Mouse (Mus musculus) urinary bladder, postnatal 10 days (tissue): ENCODE data around the gene Zfand3.
A peak's percentile ranks its signal among the peaks of the same experiment; 100 is the strongest.

Source experiments
- DNase-seq: peaks from one replicate; pipeline ENCODE4 v3.0.0; 2022; ENCODE audit warnings: low spot score

Zfand3 gene

DNA sequence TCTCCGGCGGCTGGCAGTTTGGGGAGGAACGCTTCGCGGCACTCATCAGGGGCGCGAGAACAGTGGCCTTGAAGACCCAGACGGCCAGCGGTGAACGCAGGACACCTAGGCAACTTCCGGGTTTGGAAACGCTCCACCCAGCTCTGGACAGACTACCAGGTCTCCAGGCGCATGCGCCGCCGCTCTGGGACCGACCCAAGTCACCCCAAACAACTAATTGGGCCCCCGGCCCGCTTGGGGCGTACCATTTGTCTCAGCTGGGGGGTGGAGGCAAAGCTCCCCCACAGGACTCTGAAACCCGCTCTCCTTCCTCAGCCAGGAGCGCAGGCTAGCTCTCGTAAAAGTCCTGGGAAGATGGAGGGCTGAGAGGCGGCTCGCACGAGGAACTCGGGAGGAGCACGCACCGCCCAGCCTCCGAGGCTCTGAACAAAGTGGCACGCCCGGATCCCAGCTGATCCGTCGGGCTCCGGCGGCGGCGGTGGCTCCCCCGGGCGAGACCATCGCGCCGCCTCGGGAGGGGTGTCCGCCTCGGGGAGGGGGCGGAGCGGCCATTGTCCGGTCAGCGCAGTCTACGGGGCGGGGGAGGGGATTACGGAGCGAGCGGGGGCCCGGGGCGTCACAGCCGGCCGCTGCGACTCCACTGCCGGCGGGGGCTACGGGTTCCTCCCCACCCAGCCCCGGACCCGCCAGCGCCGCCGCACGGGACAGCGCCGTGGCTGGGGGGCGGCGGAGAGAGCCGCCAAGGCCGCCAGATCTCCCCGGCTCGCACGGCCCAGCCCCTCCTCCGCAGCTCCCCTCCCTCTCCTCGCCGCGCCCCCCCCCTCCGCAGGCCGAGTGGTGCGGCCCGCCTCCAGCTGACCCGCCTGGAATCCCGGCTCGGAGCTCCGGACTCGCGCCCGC lies at the start of gene Zfand3:
TSS of gene Zfand3 (plus strand) at position 531 of the 900 bp plus-strand sequence.
- peak; percentile 84 for DNase-seq

DNA sequence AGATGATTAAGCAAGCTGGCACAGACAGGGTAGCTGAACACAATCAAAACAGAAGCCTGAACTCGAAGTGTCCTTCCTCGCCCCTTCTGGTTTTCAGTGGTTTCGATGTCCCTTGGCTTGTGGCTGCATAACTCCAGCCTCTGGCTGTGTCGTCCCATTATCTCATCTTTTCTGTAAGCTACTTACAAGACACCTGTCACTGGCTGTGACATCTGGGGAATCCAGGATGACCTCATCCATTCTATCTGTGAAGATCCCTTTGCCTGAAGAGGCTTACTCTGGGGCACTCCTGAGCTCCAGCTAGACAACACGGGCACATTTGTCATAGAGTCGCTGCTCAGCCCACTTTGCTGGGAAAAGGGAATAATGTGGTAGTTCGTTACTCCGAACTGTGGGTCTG lies 48.7 kb upstream of the Zfand3 start:
- DNase-seq = no peak

DNA sequence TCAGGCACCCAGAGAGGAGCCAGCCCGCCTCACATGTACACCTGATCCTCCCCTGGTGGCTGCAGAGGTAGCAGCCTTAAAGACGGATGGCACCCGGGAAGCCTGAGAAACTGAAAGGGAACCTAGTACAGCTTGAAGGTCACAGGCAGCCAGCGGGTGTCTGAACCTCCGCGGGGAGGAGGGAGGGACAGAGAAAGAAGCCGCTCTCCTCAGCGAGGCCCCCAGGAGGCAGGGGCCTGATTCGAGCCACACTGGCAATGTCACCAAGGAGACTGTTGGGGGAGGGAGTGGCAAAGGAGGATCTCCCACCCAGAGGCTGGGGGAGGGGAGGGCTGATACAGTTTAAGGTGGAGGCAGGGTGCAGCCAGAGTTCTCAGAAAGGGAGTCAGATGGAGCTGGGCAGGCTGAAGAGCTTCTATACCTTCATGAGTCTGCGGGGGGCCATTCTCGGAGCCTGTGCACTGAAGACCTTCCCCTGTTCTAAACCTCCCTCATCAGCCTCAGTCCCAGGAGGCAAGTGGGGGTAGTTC lies 40.7 kb upstream of the Zfand3 start:
- no peak for DNase-seq

DNA sequence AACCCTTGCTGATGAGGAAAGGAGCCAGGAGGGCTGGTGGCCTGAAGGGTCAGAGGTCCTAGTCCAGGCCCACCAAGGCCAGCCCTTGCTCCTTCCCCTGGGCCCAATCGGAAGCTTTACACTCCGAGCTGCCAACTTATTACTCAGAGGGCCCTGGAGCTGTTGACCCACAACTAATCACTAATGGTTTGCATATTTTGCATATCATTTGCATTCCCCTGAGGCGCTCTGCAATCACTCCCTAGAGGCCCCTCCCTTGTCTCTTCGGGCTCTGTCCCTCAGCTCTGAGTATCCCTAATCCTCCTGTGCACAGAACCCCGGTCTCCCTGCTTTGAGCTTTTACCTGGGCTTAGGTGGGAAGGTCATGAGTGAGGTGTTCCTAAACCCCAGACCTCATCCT lies 39.0 kb upstream of the Zfand3 start:
- DNase-seq = no peak

DNA sequence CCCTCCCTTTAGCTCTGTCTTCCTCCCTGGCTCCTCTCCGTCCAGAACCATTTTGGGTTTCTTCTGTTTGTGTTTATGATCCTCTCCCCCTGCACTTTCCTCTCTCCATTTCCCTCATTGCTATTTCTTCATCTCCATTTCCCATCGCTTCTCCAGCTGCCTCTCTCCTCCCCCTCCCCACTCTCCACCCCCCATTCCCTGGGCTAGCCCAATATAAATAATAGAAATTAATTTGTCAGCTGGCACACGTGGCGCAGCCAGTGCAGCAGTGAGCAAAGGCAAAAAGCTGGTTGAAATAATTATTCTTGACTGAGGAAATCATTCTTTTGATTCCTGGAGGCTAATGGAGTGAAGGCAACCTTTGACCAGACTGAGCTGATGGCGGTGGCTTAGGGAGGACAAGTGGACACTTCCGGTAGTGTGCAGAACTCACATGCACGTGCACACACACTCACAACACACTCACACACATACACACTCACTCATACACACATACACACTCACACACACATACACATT lies 34.4 kb upstream of the Zfand3 start, which contains the start of gene Mdga1:
TSS of gene Mdga1 (minus strand) at position 51 of the 519 bp plus-strand sequence.
- no peak for DNase-seq

DNA sequence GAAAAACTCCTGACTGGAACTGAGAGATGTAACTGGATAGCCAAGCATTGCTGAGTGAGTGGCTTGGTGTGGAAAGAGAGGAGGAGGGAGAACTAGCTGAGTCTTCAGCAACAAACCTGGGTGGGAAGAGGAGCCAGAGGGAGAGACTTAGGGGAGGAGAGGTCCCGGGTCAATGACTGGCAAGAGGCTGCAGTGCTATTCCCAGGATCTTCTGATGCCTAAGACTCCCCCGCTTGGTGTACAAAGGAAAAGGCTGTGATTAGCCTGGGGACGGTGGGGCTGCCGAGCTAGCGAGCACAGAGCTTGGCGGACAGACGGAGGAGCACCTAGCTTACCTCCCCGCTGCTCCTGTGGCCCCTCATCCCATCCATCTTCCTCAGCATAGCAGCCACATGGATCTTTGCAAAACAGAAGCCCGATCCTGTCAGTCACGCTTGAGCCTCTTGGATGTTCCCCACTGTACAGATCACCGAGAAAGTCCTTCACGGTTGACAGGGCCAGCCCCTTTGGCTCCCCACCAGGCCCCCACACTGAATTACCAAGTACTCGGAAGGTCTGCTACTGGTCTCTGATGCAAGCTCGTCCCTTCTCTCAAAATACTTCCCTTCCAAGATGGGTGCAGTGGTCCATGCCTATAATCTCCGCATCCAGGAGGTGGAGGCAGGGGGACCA lies 32.6 kb upstream of the Zfand3 start:
- DNase-seq = no peak

DNA sequence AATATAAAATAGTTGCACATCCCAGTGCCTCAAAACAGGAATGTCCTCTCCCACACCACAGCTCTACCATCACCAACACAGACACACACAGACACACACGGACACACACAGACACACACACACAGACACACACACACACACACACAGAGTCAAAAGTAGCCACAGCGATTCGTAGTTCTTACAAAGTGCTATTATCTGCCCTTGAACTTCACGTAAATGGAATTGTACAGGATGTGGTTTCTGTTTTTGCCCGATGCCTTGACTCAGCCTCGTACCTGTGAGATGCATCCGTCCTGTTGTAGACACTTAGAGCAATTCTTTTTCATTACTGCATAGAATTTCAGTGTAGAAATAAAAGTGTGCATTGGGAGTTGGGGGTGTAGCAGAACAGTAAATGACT lies 31.3 kb upstream of the Zfand3 start:
- no peak for DNase-seq

DNA sequence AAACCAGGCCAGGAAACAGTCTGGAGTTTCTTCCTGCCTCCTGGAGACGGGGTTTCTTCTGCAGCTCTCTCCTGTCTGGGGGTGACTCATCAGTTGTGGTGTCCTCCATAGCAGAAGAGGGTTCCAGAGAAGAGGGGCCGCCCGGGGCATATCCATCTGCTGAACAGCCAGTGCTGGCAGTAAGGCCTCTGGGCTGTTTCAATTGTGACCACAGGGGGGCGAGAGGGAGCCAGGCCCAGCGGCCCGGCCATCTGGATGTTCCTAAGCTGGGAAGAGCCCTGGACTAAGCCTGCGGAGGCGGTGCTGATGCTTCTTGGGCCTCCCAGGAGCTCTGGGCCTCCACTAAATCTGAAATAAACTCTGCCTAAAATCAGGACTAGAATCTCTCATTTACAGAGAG lies 28.8 kb upstream of the Zfand3 start:
- peak; percentile 64 for DNase-seq

DNA sequence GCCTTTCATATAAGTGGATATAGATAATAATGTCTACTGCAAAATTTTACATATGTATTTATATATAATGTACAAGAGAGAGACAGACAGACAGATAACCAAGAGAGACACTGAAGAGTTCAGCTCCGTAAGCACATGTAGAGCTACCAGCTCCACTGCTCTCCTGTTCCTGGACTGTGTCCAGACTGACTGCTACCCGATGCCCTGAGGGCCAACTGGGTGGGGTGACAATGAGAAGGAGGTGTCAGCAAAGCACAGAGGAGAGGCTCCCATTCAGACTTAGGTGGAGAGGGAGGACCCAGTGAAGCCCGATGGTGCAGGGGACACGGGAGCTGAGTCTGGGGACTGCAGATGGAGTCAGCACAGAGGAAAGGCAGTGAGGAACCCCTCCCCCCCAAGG lies 25.5 kb upstream of the Zfand3 start:
- DNase-seq = no peak

DNA sequence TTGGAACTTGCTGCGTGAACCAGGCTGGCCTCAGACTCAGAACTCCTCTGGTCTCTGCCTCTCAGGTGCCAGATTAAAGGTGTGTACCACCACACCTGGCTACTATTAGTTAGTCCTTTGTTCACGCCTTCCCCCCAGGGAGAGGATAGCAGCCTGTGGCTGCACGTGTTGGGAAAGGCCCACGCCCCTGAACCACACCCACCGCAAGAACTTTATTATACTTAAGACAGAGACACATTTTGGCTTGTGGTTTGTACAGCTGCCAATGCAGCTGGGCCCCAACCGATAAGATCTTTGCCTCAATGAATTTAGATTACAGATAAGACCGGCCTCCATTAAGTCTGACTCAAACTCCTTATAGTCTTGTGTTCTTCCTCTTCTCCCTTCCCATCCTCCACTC lies 24.7 kb upstream of the Zfand3 start:
- no peak for DNase-seq

DNA sequence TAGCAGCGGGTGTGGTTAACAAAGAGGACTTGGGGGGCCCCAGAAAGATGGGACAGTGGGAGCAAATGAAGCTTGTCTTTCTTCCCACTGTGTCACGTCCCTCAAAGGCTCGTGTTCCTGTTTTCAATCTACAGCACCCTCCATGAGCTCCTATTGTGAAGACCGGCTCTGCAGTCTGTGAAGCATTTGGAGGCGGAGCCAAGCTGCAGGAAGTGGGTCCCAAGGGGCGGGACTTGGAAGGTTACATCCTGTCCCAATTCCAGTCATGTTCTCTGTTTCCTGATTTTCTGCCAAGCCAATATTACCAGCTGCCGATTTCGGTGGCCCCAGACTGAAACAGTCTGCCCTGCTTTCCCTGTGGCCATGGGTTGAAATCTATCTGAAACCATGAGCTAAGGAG lies 23.0 kb upstream of the Zfand3 start:
- DNase-seq = no peak

DNA sequence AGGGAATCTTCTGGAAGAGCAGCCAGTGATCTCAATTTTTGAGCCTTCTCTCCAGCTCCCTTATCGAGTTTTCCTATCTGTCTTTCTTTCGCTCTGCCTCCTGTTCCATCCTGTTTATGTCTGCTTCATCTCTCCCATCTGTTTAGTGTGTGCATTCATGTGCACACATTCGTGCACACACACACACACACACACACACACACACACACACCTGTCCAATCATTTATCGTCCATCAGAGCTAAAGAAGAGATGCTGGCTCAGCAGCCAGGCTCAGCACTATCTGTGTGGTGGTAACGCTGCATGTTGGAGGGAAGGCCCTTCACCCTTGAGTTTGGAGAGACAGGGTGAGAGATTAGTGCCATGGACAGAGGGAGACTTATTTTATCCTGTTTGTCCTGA lies 21.3 kb upstream of the Zfand3 start:
- no peak for DNase-seq

DNA sequence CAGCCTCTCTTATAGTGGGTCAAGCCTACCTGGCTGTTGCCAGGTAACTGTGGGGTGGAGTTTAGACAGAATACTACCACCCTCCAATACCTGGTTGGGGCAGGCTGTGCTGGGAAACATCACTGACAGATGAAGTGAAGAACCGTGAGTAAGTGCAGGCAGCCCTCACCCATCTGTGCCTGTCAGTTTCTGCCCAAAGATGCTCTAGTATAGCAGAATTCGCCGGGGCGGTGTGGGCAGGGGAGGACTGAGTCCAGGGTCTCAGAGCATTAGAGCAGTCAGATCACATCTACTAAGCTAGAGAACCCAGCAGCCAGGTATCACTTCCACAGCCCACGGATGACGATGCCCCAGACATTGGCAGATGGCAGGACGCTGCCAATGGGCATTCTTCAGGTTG lies 19.6 kb upstream of the Zfand3 start:
- no peak for DNase-seq

DNA sequence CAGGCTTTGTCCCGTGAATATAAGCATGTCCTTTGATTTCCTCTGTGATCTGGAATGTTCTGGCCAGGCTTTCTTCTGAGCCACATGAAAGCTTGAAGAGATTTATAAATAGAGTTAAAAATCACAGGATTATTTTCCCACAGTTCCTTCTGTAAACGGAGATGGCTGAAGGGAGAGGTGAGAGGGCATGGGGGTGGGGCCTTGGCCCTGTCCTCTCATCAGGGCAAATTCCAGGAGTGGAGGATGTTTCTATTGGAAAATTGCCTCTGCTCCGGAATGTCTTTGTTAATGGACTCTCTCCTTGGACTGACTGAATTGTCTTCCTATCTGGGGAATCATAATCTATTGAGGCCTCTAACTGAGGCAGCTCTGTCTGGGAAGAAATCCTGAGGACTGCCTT lies 19.0 kb upstream of the Zfand3 start:
- DNase-seq = no peak

DNA sequence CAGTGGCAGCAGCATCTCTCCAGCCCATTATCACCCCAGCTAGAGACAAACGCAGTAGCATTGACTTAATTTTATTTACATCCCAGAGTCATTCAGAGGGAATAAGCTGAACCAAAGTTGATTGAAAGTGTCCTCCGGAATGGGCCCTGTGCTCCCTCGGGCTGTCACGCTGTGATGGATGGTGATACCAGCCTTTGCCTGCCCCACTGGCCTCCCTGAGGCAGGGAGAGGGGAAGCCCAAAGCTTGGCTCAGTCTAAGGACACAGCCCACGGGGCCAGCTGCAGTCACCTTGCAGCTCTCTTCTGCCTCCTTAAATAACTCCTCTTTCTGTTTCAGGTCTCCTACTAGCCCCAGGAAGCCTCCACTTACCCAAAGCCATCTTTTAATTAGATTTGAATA lies 16.4 kb upstream of the Zfand3 start:
- DNase-seq = no peak

DNA sequence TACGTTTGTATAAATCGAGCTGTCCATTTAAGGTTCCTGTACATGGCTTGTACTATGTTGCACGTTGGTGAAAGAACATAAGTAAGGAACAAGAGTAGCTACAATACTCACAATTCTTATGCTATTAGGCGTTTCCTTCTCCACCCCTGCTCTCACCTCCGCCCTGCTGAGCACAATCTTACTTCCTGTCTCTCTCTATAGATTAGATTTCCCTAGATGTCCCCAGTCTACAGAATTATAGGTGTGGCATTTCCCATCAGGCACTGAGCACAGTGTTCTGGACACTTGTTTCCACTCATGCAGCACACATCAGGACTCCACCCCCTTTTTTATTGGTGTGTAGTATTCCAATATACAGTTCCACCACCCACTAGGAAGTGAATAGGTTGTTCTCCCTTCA lies 14.9 kb upstream of the Zfand3 start:
- DNase-seq = no peak

DNA sequence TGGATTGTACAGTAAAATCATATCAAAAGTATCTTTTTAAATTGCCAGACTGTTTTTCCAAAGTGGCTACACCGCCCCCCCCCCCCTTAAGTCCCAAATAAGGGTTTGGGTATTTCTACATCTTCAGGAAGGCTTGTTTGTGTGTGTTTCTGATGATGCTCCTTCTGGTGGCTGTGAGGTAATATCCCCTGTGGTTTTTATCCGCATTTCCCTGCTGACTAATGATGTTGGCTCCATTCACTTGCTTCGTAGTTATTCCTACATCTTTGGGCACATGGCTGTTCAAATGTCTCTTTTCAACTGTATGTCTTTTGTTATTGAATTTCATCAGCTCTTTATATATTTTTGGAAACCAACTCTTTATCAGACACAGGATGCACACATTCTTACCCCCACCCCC lies 14.4 kb upstream of the Zfand3 start:
- DNase-seq = no peak

DNA sequence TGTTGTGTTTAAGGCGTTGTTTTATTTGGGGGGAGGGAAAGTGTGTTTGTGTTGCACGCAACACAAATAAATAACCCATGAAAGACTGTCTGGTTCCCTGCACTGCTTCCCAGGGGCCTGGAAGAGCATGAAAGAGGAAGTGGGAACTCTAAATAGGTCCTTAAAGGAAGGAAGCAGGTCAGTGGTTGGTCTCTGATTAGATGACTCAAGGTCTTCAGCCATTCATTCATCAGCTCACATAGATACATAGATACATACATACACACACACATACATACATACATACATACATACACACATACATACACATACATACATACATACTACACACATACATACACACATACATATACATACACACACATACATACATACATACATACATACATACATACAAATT lies 13.7 kb upstream of the Zfand3 start:
- DNase-seq = no peak

DNA sequence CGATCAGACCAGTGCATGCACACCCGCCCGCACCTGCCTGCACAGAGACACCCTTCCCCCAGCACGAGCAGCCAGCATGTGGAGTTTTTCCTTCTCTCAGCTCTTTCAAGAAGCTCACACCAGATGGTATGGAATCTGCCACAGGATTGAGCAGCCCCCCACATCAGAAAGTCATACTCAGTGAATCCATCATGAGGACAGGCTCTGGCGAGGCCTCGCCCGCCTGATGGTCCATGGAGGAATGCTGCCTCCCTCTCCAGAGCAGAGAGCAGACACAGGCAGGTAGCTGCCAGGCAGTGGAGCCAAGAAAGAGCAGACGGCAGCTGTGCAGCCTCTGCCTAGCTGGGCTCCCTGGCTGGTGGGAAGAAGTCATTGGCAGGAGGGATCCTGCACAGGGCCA lies 11.0 kb upstream of the Zfand3 start:
- no peak for DNase-seq

DNA sequence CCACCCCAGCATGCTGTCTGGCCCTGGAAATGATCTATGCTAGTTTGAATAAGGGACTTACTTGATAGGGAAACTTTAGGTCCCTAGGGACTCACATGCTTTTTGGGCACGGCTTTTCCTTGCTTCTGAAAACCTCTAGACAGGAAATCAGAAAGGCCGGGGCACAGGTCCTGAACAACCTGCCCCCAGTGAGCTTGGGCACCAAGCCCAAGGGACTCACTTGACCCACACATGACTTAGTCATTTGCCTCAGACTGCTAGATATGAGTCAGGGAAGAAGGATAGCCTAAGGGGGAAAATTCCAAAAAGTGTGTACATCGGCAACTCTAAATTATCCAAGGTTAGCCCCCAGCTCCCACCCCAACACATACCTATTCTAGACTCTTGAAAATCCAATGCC lies 10.5 kb upstream of the Zfand3 start:
- no peak for DNase-seq

DNA sequence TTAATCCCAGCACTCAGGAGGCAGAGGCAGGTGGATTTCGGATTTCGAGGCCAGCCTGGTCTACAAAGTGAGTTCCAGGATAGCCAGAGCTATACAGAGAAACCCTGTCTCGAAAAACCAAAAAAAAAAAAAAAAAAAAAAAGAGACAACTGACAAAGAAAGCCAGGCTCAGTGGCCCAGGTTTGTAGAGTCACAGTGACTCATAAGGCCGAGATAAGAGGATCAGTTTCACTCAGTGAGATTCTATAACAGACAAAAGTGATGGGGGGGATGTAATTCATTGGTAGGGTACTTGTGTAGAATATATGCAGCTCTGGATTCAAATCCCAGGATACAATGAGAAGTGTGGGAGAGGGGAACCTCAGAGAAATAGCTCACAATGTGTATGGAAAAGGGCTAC lies 10.1 kb upstream of the Zfand3 start:
- no peak for DNase-seq

DNA sequence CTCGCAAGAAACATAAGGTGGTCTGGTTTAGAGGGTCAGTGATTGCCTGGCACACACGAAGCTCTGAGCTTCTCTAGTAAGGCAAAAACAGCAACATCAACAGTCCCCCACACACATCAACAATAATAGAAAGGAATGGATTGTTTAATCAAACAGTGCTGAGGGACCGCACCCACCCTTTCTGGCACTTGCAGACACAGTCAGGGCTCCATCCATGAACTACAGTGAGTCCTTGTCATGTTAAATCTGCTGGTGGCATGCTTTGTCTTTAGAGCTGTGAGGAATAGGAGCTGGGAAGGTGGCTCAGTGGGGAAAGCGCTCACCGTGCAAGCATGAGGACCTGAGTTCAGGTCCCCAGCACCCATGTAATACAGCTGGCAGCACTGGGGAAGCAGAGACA lies 8.5 kb upstream of the Zfand3 start:
- DNase-seq = no peak

DNA sequence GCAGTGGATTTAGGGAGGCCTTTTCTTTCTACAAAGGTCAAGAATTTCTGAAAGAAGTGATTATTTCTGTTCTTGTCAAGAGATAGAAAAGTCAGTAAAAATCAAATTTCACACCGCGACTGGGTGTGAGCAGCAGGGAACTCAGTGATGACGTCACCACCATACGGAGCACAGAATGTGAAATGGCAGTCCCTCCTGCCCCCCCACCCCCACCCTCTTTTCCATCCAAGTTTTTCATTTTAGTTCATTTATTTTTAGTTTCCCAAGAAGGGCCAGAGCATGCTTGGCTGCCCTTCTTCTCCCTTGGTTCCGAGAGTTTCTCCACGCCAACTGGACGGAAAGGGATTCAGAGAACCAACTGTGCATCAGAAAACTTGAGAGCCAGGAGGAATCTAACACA lies 6.8 kb upstream of the Zfand3 start:
- DNase-seq = no peak
